Mouse (Mus musculus) thymus, adult 2 months (tissue): ENCODE data around the gene Ctf1. TPM values are rescaled to one million over a fixed set of nuclear protein-coding genes. Genes with fewer than 3 reads are reported as not detected.

Source experiments
- DNase-seq: peaks from one replicate; pipeline ENCODE4 v3.0.0; 2021
- H3K27ac ChIP-seq: fragments of 200-500 bp; 2 replicates; pipeline ENCODE4 v1.5.1; 2012; ENCODE audit warnings: low read length, control low read depth; ENCODE audit not compliant: control insufficient read depth, insufficient read depth
- H3K27me3 ChIP-seq: fragments of 200-500 bp; 2 replicates; pipeline ENCODE4 v1.6.1; 2012; ENCODE audit warnings: mild to moderate bottlenecking, low read length, moderate library complexity, mixed read lengths; ENCODE audit not compliant: control insufficient read depth, insufficient read depth
- H3K36me3 ChIP-seq: fragments of 200-500 bp; 2 replicates; pipeline ENCODE4 v1.6.1; 2012; ENCODE audit warnings: mild to moderate bottlenecking, low read length, moderate library complexity; ENCODE audit not compliant: control insufficient read depth, insufficient read depth
- H3K4me1 ChIP-seq: fragments of 200-500 bp; replicated peaks from 2 replicates; pipeline ENCODE4 v1.6.1; 2012; ENCODE audit warnings: low read length; ENCODE audit not compliant: control insufficient read depth, insufficient read depth
- H3K4me3 ChIP-seq: fragments of 200-500 bp; 2 replicates; pipeline ENCODE4 v1.5.1; 2012; ENCODE audit warnings: mild to moderate bottlenecking, low read length, control low read depth, moderate library complexity; ENCODE audit not compliant: control insufficient read depth, insufficient read depth
- CTCF ChIP-seq: fragments of 200-500 bp; IDR thresholded peaks from 2 replicates; pipeline ENCODE4 v1.5.1; 2012; ENCODE audit warnings: mild to moderate bottlenecking, control low read depth, low read length, moderate library complexity, borderline replicate concordance; ENCODE audit not compliant: control insufficient read depth, poor library complexity, insufficient read depth; ENCODE audit errors: extremely low read depth
- POLR2A ChIP-seq: fragments of 200-500 bp; IDR thresholded peaks from 2 replicates; pipeline ENCODE4 v1.6.1; 2012; ENCODE audit warnings: mild to moderate bottlenecking, low read length, control low read depth, moderate library complexity; ENCODE audit not compliant: control insufficient read depth, poor library complexity, insufficient read depth; ENCODE audit errors: extremely low read depth
- WGBS: fragments of 180-500 bp; shearing (Covaris S2); methylation state at CpG from one replicate; pipeline ENCODE4 v1.1.7; 2018; 5-methylcytosine and 5-hydroxymethylcytosine counted together
- polyA plus RNA-seq: library from polyadenylated mRNA; depleted of rRNA; stranded (reverse); fragments of >200 nt; gene quantifications from 2 replicates; pipeline ENCODE4 v1.2.3, GENCODE M21; 2012

Ctf1 gene
- polyA plus RNA-seq, 1 experiment, result 15.8 TPM

DNA sequence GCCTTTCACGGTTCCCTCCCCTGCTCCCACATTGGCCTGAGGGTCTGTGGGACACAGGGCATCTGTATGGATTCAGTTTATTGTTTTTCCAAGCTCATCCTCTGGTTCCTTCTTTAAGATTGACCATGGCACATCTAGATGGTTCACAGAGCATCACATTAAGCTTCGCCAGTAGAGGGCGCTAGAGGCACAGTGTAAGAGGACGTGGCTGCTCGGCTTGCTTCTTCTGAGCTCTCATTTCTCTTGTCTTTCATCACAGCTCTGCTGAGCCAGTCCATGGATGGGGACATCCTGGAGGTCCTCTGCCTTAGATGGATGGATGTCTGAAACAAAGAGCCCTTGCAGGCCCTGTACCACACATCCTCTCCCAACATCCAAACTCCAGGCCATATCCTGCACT, 37.6 kb upstream of the Ctf1 start:
- WGBS, result 10% methylated on average over 5 of the region's 5 CpGs
- Histone ChIP-seq H3K4me3 (no peak overlapping the region), H3K4me1 (peaks cover 3% of the 10 kb centered on the region), H3K36me3 (no peaks in the 10 kb centered on the region), H3K27me3 (no peaks in the 10 kb centered on the region), H3K27ac (no peak overlapping the region)
- TF ChIP-seq POLR2A (no peak), CTCF (peak; percentile 30; the same call in 1 of the 2 replicates)
- peak; percentile 79 for DNase-seq

- no peak overlapping the region for H3K4me3 ChIP-seq
- peaks cover 3% of the 10 kb centered on the region for H3K4me1 ChIP-seq
- H3K27me3 ChIP-seq, result no peaks in the 10 kb centered on the region
- DNase-seq, result no peak
- no peaks in the 10 kb centered on the region for H3K36me3 ChIP-seq
- TF ChIP-seq POLR2A (no peak), CTCF (no peak)
- H3K27ac ChIP-seq, result no peak overlapping the region
- 94% methylated on average over 9 of the region's 9 CpGs for WGBS
These were observed 37.1 kb upstream of the Ctf1 start for GRCm38 (mm10) chr7:127675391-127675811.

DNA sequence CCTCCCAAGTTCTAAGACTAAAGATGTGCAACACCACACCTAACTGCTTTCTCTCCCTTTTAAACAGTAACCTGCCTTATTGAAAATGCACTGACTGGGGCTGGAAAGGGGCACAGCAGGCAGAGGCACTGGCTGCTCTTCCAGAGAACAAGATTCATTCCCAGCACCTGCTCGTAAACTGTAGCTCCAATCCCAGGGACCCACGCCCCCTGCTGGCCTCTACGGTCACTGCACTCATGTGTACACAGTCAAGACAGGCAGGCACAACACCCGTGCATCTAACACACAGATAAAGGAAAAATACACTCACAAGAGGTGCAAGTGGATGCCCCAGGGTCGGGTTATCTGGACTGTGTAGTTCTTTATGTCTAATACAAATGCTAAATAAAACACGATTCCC, 35.5 kb upstream of the Ctf1 start:
- Histone ChIP-seq H3K36me3 (no peaks in the 10 kb centered on the region), H3K4me1 (no peaks in the 10 kb centered on the region), H3K27me3 (no peaks in the 10 kb centered on the region), H3K4me3 (no peak overlapping the region), H3K27ac (no peak overlapping the region)
- peak; percentile 73 for DNase-seq
- TF ChIP-seq POLR2A (no peak), CTCF (peak; percentile 88)
- WGBS, result 74% methylated on average over 6 of the region's 6 CpGs

- 97% methylated on average over 4 of the region's 4 CpGs for WGBS
- no peak for DNase-seq
- TF ChIP-seq POLR2A (no peak), CTCF (no peak)
These were observed 34.9 kb upstream of the Ctf1 start for GRCm38 (mm10) chr7:127677609-127678008.

GRCm38 (mm10) chr7:127678811-127679210, 33.7 kb upstream of the Ctf1 start:
- Histone ChIP-seq H3K4me1 (no peaks in the 10 kb centered on the region), H3K4me3 (no peak overlapping the region), H3K27me3 (no peaks in the 10 kb centered on the region), H3K27ac (no peak overlapping the region), H3K36me3 (no peaks in the 10 kb centered on the region)
- 86% methylated on average over 2 of the region's 2 CpGs for WGBS
- TF ChIP-seq POLR2A, result no peak
- no peak for TF ChIP-seq CTCF
- no peak for DNase-seq

More at GRCm38 (mm10) chr7:127677609-127678008, 34.9 kb upstream of the Ctf1 start:
- H3K4me1 ChIP-seq, result no peaks in the 10 kb centered on the region
- H3K27me3 ChIP-seq, result no peaks in the 10 kb centered on the region
- H3K4me3 ChIP-seq, result no peak overlapping the region
- H3K27ac ChIP-seq, result no peak overlapping the region
- H3K36me3 ChIP-seq, result no peaks in the 10 kb centered on the region

GRCm38 (mm10) chr7:127680541-127680940, 32.0 kb upstream of the Ctf1 start:
- H3K27me3 ChIP-seq, result no peaks in the 10 kb centered on the region
- H3K27ac ChIP-seq, result no peak overlapping the region
- no peak for DNase-seq
- no peak for TF ChIP-seq CTCF
- TF ChIP-seq POLR2A, result no peak
- 96% methylated on average over 13 of the region's 13 CpGs for WGBS
- no peaks in the 10 kb centered on the region for H3K36me3 ChIP-seq
- no peak overlapping the region for H3K4me3 ChIP-seq
- no peaks in the 10 kb centered on the region for H3K4me1 ChIP-seq

DNA sequence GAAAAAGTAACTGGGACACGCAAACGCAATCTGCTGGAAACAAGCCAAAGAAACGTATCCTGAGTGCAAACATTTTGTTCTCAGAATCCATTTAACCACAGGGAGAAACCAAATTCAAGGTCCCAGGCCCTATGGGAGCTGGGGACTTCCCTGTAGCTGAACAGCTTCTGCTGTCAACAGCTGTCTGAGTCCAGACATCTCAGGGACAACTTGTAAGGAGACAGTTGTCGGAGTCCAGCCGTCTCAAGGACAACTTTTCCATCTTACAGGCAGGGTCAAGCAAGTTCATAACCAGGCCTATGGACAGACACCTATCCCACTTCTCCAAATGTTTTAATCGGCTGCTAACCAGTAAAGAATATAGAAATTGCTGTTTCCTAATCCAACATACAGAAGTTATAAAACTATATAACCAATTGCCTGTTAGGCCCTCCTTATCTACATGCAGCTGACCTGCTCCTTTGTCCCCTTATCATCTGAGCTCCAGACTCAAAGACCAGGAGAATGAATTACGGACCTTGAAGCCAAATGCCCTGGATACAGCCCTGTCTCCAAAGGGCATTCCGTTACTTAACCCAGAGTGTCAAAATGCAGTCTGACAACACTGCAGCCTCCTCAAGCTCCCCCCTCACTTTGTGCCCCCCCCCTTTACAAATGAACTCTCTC, 30.5 kb upstream of the Ctf1 start:
- TF ChIP-seq CTCF (no peak), POLR2A (no peak)
- Histone ChIP-seq H3K4me1 (no peaks in the 10 kb centered on the region), H3K36me3 (no peaks in the 10 kb centered on the region), H3K4me3 (no peak overlapping the region), H3K27ac (no peak overlapping the region), H3K27me3 (no peaks in the 10 kb centered on the region)
- WGBS, result 95% methylated on average over 8 of the region's 8 CpGs
- no peak for DNase-seq
